Mouse (Mus musculus) limb, embryonic 12.5 days (tissue): Measurements from ENCODE around the gene Il18r1. TPM values are rescaled to one million over a fixed set of nuclear protein-coding genes. Genes with fewer than 3 reads are reported as not detected.

Source experiments
- ATAC-seq: fragments of 200-750 bp; cut with Nextera tagmentation; 2 replicates; pipeline ENCODE4 v1.8.0; 2017; ENCODE audit warnings: low read depth, moderate TSS enrichment; ENCODE audit not compliant: insufficient number of reproducible peaks, insufficient read depth, low FRiP score, low TSS enrichment
- H3K27ac ChIP-seq: fragments of 300-500 bp; sonication (generic); 2 replicates; pipeline ENCODE4 v1.5.1; 2016; ENCODE audit warnings: mild to moderate bottlenecking, moderate library complexity
- H3K27me3 ChIP-seq: fragments of 300-500 bp; sonication (generic); 2 replicates; pipeline ENCODE4 v1.6.1; 2016; ENCODE audit warnings: mild to moderate bottlenecking, moderate library complexity
- H3K36me3 ChIP-seq: fragments of 300-500 bp; sonication (generic); 2 replicates; pipeline ENCODE4 v1.6.1; 2016; ENCODE audit warnings: mild to moderate bottlenecking, moderate library complexity
- H3K4me1 ChIP-seq: fragments of 300-500 bp; sonication (generic); replicated peaks from 2 replicates; pipeline ENCODE4 v1.6.1; 2016
- H3K4me2 ChIP-seq: fragments of 300-500 bp; sonication (generic); 2 replicates; pipeline ENCODE4 v1.6.1; 2016; ENCODE audit warnings: mild to moderate bottlenecking, moderate library complexity
- H3K4me3 ChIP-seq: fragments of 300-500 bp; sonication (generic); replicated peaks from 2 replicates; pipeline ENCODE4 v1.5.1; 2016; ENCODE audit warnings: mild to moderate bottlenecking
- H3K9ac ChIP-seq: fragments of 300-500 bp; sonication (generic); replicated peaks from 2 replicates; pipeline ENCODE4 v1.6.1; 2016; ENCODE audit warnings: mild to moderate bottlenecking, moderate library complexity
- H3K9me3 ChIP-seq: fragments of 300-500 bp; sonication (generic); 2 replicates; pipeline ENCODE4 v1.6.1; 2016; ENCODE audit warnings: mild to moderate bottlenecking, moderate library complexity
- WGBS: fragments of 180-500 bp; shearing (Covaris S2); methylation state at CpG from one replicate; pipeline ENCODE4 v1.1.7; 2016; 5-methylcytosine and 5-hydroxymethylcytosine counted together
- polyA plus RNA-seq: library from polyadenylated mRNA; unstranded; fragments of >200 nt; fragmentation: Nextera tagmentation; extraction: Ambion mirVana; gene quantifications from 2 replicates; pipeline ENCODE4 v1.2.1, GENCODE M21; 2016

Gene Il18r1
- polyA plus RNA-seq, 1 experiment from 2014 or later, result not detected

DNA sequence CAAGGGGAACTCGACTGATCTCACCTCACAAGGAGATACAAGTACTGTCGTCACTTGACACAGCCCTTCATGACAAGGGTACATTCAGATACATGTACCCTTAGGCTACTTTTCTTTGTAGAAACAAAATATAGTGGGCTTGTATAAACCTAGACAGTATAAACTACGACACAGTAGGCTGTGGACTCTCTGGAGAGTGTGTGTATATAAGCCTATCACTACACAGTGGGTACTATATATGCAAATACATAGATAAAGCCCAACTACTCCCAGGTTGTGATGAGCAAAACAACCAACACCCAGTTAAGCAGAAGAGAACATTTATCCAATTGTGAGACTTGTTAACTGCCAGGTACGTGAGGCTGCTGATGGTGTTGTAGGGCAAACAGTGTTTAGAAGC lies 81.3 kb downstream of the Il18r1 start:
- 84% methylated on average over 4 of the region's 4 CpGs for WGBS
- H3K9ac ChIP-seq, result no peak overlapping the region
- no peaks in the 10 kb centered on the region for H3K4me1 ChIP-seq

DNA sequence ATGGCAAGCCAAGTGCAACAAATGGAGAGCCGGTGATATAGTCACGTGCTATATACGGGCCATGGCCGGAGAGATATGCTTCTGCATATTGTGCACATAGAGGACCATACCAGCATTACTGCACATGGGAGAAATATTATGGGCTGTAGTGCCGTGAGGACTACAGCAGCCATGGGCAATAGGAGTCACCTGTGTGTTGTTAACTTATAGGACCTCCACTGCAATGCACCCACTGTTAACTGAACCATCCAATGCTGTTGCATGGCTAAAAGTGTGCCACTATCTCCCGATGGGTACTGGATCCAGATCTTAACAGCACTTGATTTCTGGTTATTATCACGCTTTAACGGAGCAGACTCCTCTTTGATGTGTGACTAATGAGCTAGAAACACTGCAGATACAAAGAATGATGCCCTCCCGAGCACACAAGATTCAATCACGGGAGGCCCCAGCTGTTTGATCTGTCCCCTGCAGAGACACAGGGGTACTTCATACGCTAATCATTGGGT lies 81.8 kb downstream of the Il18r1 start:
- H3K27me3 ChIP-seq, result no peaks in the 10 kb centered on the region
- no peak for ATAC-seq
- no peak overlapping the region for H3K27ac ChIP-seq
- H3K4me3 ChIP-seq, result no peak overlapping the region
- H3K36me3 ChIP-seq, result no peaks in the 10 kb centered on the region
- H3K4me1 ChIP-seq, result no peaks in the 10 kb centered on the region
- H3K9ac ChIP-seq, result no peak overlapping the region
- WGBS, result 75% methylated on average over 11 of the region's 11 CpGs
- no peak overlapping the region for H3K4me2 ChIP-seq
- no peaks in the 10 kb centered on the region for H3K9me3 ChIP-seq

More for the DNA sequence above, 81.3 kb downstream of the Il18r1 start:
- no peak overlapping the region for H3K4me3 ChIP-seq
- no peaks in the 10 kb centered on the region for H3K27me3 ChIP-seq
- no peaks in the 10 kb centered on the region for H3K36me3 ChIP-seq
- no peak overlapping the region for H3K4me2 ChIP-seq
- ATAC-seq, result no peak
- no peak overlapping the region for H3K27ac ChIP-seq
- no peaks in the 10 kb centered on the region for H3K9me3 ChIP-seq

DNA sequence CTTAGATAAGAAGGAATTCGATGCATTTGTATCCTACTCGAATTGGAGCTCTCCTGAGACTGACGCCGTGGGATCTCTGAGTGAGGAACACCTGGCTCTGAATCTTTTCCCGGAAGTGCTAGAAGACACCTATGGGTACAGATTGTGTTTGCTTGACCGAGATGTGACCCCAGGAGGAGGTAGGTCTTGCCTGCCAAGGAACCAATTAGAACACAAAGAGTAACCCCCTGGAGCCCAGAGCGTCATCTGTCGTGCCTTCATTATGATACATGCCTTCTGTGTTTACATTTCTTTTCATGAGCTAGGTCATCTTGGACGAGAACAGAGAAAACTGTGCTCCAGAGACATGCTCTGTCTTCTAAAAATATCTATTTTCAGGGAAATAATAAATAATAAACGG lies 82.4 kb downstream of the Il18r1 start:
- no peak for ATAC-seq
- H3K4me2 ChIP-seq, result no peak overlapping the region
- H3K4me1 ChIP-seq, result no peaks in the 10 kb centered on the region
- H3K9ac ChIP-seq, result no peak overlapping the region
- H3K36me3 ChIP-seq, result no peaks in the 10 kb centered on the region
- 74% methylated on average over 10 of the region's 10 CpGs for WGBS
- H3K27ac ChIP-seq, result no peak overlapping the region
- no peak overlapping the region for H3K4me3 ChIP-seq
- no peaks in the 10 kb centered on the region for H3K9me3 ChIP-seq
- H3K27me3 ChIP-seq, result no peaks in the 10 kb centered on the region

Other genes starting within 250 kb of the Il18r1 start
- 4.0 and 4.1 TPM in 2 replicates for gene Il1r1, start 240.5 kb upstream of the Il18r1 start, polyA plus RNA-seq
- gene Il1rl2, start 140.9 kb upstream of the Il18r1 start, polyA plus RNA-seq, result 2.3 and 2.4 TPM in 2 replicates
- gene Il1rl1, start 36.0 kb upstream of the Il18r1 start, polyA plus RNA-seq, result 0.24 and 0.27 TPM in 2 replicates
- gene Il18rap, start 49.8 kb downstream of the Il18r1 start, polyA plus RNA-seq, result 0.16 and 0.44 TPM in 2 replicates
- gene Slc9a4, start 114.5 kb downstream of the Il18r1 start, polyA plus RNA-seq, result not detected in 2 replicates
- 0.05 and 0.20 TPM in 2 replicates for gene Slc9a2, start 215.0 kb downstream of the Il18r1 start, polyA plus RNA-seq